Mouse (Mus musculus): Measurements from ENCODE around the gene Dgat2. TPM values are rescaled to one million over a fixed set of nuclear protein-coding genes. Genes with fewer than 3 reads are reported as not detected.
A peak's percentile ranks its signal among the peaks of the same experiment; 100 is the strongest.

The Dgat2 gene
- 137 and 174 TPM in 2 replicates for polyA plus RNA-seq (2015; fragmentation: Nextera tagmentation; extraction: Ambion mirVana)

- peak within 1 kb of the TSS; percentile 87 for H3K4me2 ChIP-seq
- peaks cover 20% of the 10 kb centered on the region for H3K27me3 ChIP-seq
- peaks cover 43% of the 10 kb centered on the region for H3K4me1 ChIP-seq (replicated peaks)
- no peaks in the 10 kb centered on the region for H3K9me3 ChIP-seq (replicated peaks)
- peak; percentile 82 for ATAC-seq (ENCODE audit: insufficient read depth)
- peak within 1 kb of the TSS; percentile 64 for H3K4me3 ChIP-seq (replicated peaks)
- no peaks in the 10 kb centered on the region for H3K36me3 ChIP-seq (replicated peaks)
- H3K9ac ChIP-seq: peak within 1 kb of the TSS; percentile 61
- peak within 1 kb of the TSS; percentile 46 for H3K27ac ChIP-seq (replicated peaks)
- WGBS (ENCODE audit: insufficient replicate concordance): under 1% methylated on average over 63 of the region's 63 CpGs
These were observed at the start of gene Dgat2 for GRCm38 (mm10) chr7:99182432-99183172. Gene Dgat2 (minus strand): TSS chr7:99182719.

GRCm38 (mm10) chr7:99230061-99230747, 47.7 kb upstream of the Dgat2 start:
- 49% methylated on average over 7 of the region's 7 CpGs for WGBS (ENCODE audit: insufficient replicate concordance)
- Histone ChIP-seq H3K4me3 (replicated peaks) (no peak overlapping the region), H3K4me1 (replicated peaks) (peaks cover 42% of the 10 kb centered on the region), H3K4me2 (no peak overlapping the region), H3K36me3 (replicated peaks) (no peaks in the 10 kb centered on the region), H3K9me3 (replicated peaks) (no peaks in the 10 kb centered on the region), H3K27me3 (no peaks in the 10 kb centered on the region), H3K9ac (no peak overlapping the region), H3K27ac (replicated peaks) (peak overlapping the region; percentile 29; the same call in 1 of the 2 replicates)
- ATAC-seq (ENCODE audit: insufficient read depth): no peak; the same call in 1 of the 2 replicates

- Histone ChIP-seq H3K4me3 (replicated peaks) (no peak overlapping the region), H3K27ac (replicated peaks) (peak overlapping the region; percentile 55), H3K9me3 (replicated peaks) (no peaks in the 10 kb centered on the region), H3K27me3 (no peaks in the 10 kb centered on the region), H3K9ac (no peak overlapping the region), H3K4me2 (no peak overlapping the region), H3K36me3 (replicated peaks) (no peaks in the 10 kb centered on the region), H3K4me1 (replicated peaks) (peaks cover 38% of the 10 kb centered on the region)
- WGBS (ENCODE audit: insufficient replicate concordance): 0% methylated on average over 2 of the region's 2 CpGs
- ATAC-seq (ENCODE audit: insufficient read depth): peak; percentile 42; the same call in 1 of the 2 replicates
These were observed 46.9 kb upstream of the Dgat2 start for GRCm38 (mm10) chr7:99229411-99229810.

- H3K36me3 ChIP-seq (replicated peaks): no peaks in the 10 kb centered on the region
These were observed 46.3 kb upstream of the Dgat2 start for GRCm38 (mm10) chr7:99228825-99229224.

GRCm38 (mm10) chr7:99227267-99227666, 44.7 kb upstream of the Dgat2 start:
- H3K9ac ChIP-seq: no peak overlapping the region
- H3K4me2 ChIP-seq: no peak overlapping the region
- 71% methylated on average over 4 of the region's 4 CpGs for WGBS (ENCODE audit: insufficient replicate concordance)
- no peaks in the 10 kb centered on the region for H3K27me3 ChIP-seq
- H3K4me3 ChIP-seq (replicated peaks): no peak overlapping the region
- H3K36me3 ChIP-seq (replicated peaks): no peaks in the 10 kb centered on the region; the same call in 1 of the 2 replicates
- peaks cover 43% of the 10 kb centered on the region for H3K4me1 ChIP-seq (replicated peaks)
- 0 out of 2 replicates have a peak overlapping the region, but pooled peaks have one; percentile 33 for H3K27ac ChIP-seq (replicated peaks)
- no peak for ATAC-seq (ENCODE audit: insufficient read depth)
- no peaks in the 10 kb centered on the region for H3K9me3 ChIP-seq (replicated peaks)

More at GRCm38 (mm10) chr7:99228825-99229224, 46.3 kb upstream of the Dgat2 start:
- no peak overlapping the region for H3K4me3 ChIP-seq (replicated peaks)
- 54% methylated on average over 8 of the region's 8 CpGs for WGBS (ENCODE audit: insufficient replicate concordance)
- H3K9ac ChIP-seq: no peak overlapping the region
- ATAC-seq (ENCODE audit: insufficient read depth): peak; percentile 65
- H3K4me2 ChIP-seq: no peak overlapping the region
- peak overlapping the region; percentile 55; the same call in 1 of the 2 replicates for H3K27ac ChIP-seq (replicated peaks)
- peaks cover 43% of the 10 kb centered on the region for H3K4me1 ChIP-seq (replicated peaks)
- H3K27me3 ChIP-seq: no peaks in the 10 kb centered on the region
- H3K9me3 ChIP-seq (replicated peaks): no peaks in the 10 kb centered on the region

- ATAC-seq (ENCODE audit: insufficient read depth): no peak
- Histone ChIP-seq H3K4me1 (replicated peaks) (peaks cover 43% of the 10 kb centered on the region), H3K4me2 (no peak overlapping the region), H3K9ac (no peak overlapping the region), H3K9me3 (replicated peaks) (no peaks in the 10 kb centered on the region), H3K27ac (replicated peaks) (no peak overlapping the region), H3K4me3 (replicated peaks) (no peak overlapping the region), H3K36me3 (replicated peaks) (no peaks in the 10 kb centered on the region; the same call in 1 of the 2 replicates), H3K27me3 (no peaks in the 10 kb centered on the region)
- WGBS (ENCODE audit: insufficient replicate concordance): 74% methylated on average over 10 of the region's 10 CpGs
These were observed 44.1 kb upstream of the Dgat2 start for GRCm38 (mm10) chr7:99226662-99227061.

- H3K4me3 ChIP-seq (replicated peaks): no peak overlapping the region
- no peak overlapping the region for H3K4me2 ChIP-seq
- no peak overlapping the region for H3K9ac ChIP-seq
- ATAC-seq (ENCODE audit: insufficient read depth): peak; percentile 33
- peaks cover 43% of the 10 kb centered on the region for H3K4me1 ChIP-seq (replicated peaks)
- H3K27me3 ChIP-seq: no peaks in the 10 kb centered on the region
- no peaks in the 10 kb centered on the region for H3K9me3 ChIP-seq (replicated peaks)
- H3K36me3 ChIP-seq (replicated peaks): no peaks in the 10 kb centered on the region; the same call in 1 of the 2 replicates
- WGBS (ENCODE audit: insufficient replicate concordance): 52% methylated on average over 6 of the region's 6 CpGs
- peak overlapping the region; percentile 71 for H3K27ac ChIP-seq (replicated peaks)
These were observed 42.9 kb upstream of the Dgat2 start for GRCm38 (mm10) chr7:99225421-99225820.

- no peaks in the 10 kb centered on the region; the same call in 1 of the 2 replicates for H3K36me3 ChIP-seq (replicated peaks)
- H3K4me1 ChIP-seq (replicated peaks): peaks cover 36% of the 10 kb centered on the region
- no peak overlapping the region for H3K4me2 ChIP-seq
- ATAC-seq (ENCODE audit: insufficient read depth): peak; percentile 57; the same call in 1 of the 2 replicates
- no peaks in the 10 kb centered on the region for H3K27me3 ChIP-seq
- no peaks in the 10 kb centered on the region for H3K9me3 ChIP-seq (replicated peaks)
- no peak overlapping the region for H3K9ac ChIP-seq
- 39% methylated on average over 1 of the region's 1 CpGs for WGBS (ENCODE audit: insufficient replicate concordance)
- H3K27ac ChIP-seq (replicated peaks): peak overlapping the region; percentile 71
- no peak overlapping the region for H3K4me3 ChIP-seq (replicated peaks)
These were observed 42.2 kb upstream of the Dgat2 start for GRCm38 (mm10) chr7:99224648-99225190.

GRCm38 (mm10) chr7:99224225-99224624, 41.7 kb upstream of the Dgat2 start:
- H3K4me2 ChIP-seq: no peak overlapping the region
- peaks cover 33% of the 10 kb centered on the region for H3K4me1 ChIP-seq (replicated peaks)
- no peak overlapping the region for H3K4me3 ChIP-seq (replicated peaks)
- H3K9me3 ChIP-seq (replicated peaks): no peaks in the 10 kb centered on the region
- H3K36me3 ChIP-seq (replicated peaks): no peaks in the 10 kb centered on the region; the same call in 1 of the 2 replicates
- WGBS (ENCODE audit: insufficient replicate concordance): 56% methylated on average over 7 of the region's 7 CpGs
- H3K27ac ChIP-seq (replicated peaks): peak overlapping the region; percentile 71
- H3K27me3 ChIP-seq: no peaks in the 10 kb centered on the region
- H3K9ac ChIP-seq: no peak overlapping the region
- no peak for ATAC-seq (ENCODE audit: insufficient read depth)

- Histone ChIP-seq H3K36me3 (replicated peaks) (no peaks in the 10 kb centered on the region; the same call in 1 of the 2 replicates), H3K27me3 (no peaks in the 10 kb centered on the region), H3K4me2 (no peak overlapping the region), H3K9me3 (replicated peaks) (no peaks in the 10 kb centered on the region), H3K4me3 (replicated peaks) (no peak overlapping the region), H3K27ac (replicated peaks) (no peak overlapping the region), H3K4me1 (replicated peaks) (peaks cover 26% of the 10 kb centered on the region), H3K9ac (no peak overlapping the region)
- ATAC-seq (ENCODE audit: insufficient read depth): peak; percentile 51
- 61% methylated on average over 3 of the region's 3 CpGs for WGBS (ENCODE audit: insufficient replicate concordance)
These were observed 35.0 kb upstream of the Dgat2 start for GRCm38 (mm10) chr7:99217338-99218074.
